Mouse (Mus musculus): ENCODE measurements around the gene Slc4a1.

- TF ChIP-seq CTCF (IDR thresholded peaks at IDR 0.05; ENCODE audit: low read depth, low read length) (no peak), POLR2A (IDR thresholded peaks at IDR 0.05; ENCODE audit: insufficient read depth, low read length) (no peak), EP300 (IDR thresholded peaks at IDR 0.05; ENCODE audit: insufficient read depth, low read depth, low read length) (no peak)
Measured at GRCm38 (mm10) chr11:102315690-102316571, 50.1 kb downstream of the Slc4a1 start.

All from ES-Bruce4 (cell line).